Mouse (Mus musculus): ENCODE data around the gene Cuedc1.
A peak's percentile ranks its signal among the peaks of the same experiment; 100 is the strongest.
"Not testable (repeated sequence)": the region's sequence is repeated elsewhere in the genome, so short reads cannot be mapped to it uniquely, and the experiment has no call there.

Cuedc1 gene

DNA sequence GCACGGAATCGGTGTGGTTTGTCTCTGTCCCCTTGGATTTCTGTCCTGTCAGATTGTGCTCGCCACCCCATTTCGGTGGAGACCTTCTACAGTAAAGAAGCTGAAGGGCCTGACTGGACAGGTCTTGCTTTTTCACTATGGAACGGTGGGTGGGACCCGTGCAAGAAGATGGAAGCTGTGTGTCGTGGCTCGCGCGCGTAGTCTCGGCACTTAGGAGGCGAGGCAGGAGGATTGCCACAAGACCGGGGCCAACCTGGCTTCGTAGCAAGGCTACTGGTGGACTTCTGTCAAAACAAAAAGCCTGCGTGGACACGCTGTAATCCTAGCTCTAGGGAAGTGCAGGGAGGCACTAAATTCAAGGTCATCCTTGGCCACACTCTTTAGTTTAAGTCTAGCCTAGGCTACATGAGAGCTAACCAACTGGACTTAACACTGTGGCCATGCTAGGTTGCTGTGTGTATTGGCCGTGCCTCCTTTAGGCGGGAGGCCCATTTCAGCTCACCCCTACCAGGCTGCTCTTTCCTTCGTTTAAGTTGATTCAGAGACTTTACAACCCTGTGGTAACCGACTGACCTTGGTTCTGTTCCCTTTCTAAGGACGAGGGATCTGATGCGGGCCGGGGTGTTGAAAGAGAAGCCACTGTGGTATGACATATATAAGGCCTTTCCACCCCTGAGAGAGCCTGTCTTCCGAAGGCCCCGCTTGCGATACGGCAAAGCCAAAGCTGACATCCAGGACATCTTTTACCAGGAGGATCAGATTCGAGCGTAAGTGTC is 106.9 kb downstream of the Cuedc1 start:
- no peak for DNase-seq

DNA sequence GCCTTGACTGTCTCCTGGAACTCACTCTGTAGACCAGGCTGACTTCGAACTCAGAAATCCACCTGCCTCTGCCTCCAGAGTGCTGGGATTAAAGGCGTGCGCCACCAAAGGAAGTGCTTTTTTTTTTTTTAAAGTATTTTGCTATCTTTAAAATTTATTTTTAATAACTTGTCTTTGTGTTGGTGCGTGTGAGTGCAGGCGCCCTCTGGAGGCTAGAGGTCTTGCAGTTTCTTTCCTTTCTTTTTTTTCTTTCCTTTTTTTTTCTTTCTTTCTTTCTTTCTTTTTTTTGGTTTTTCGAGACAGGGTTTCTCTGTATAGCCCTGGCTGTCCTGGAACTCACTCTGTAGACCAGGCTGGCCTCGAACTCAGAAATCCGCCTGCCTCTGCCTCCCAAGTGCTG is 108.7 kb downstream of the Cuedc1 start:
- DNase-seq: not testable (repeated sequence)

DNA sequence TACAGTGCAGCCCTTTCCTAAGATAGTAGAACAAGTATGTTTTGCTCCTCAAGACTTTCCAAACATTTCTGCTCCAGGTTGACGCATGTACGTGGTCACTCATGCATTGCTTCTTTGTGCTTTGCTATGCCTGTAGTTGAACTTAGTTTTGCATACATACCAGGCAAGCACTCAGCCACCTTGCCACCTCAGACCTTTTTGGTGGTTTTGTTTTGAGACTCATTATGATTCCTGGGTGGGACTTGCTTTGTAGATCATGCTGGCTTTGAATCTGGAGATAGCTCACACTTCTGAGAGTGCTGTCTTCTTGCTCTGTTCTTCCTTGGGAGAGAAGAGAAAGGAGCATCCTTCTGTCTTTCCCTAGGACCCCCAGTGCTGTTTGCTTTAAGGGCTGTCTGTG is 109.8 kb downstream of the Cuedc1 start:
- DNase-seq: no peak

DNA sequence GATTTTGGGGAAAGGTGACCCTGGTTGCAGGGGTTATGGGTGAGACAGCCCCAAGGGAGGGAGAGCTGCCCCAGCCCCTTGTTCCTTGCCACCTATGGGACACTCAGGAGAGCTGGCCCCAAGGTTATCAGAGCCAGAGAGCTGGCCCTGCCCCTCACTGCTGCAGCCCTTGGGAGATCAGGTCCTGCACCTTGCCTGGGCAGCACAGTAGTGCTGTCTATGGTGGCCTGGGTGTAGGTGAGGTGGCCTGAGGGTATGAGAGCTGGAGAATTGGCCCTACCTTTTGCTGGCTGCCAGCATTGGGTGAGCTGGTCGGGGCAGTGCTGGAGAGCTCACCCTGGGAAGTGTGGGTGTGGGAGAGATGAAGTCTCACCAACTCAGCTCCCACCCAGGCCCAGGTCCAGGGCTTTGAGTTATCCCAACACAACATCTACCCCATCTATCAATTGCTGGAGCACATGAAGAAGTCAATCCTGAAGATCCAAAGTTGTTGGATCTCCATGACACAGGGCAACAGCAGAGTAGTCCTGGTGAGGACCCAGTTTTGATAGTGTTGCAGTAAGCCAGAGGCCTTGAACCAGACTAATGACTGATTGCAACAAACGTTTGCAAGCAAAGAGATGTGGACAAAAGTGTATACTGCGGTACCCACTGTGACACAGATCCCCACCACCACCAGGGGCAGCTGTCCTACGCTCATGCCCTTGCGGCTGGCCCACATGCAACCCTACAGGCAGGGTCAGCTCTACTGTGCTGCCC is 114.1 kb downstream of the Cuedc1 start:
- no peak for DNase-seq

DNA sequence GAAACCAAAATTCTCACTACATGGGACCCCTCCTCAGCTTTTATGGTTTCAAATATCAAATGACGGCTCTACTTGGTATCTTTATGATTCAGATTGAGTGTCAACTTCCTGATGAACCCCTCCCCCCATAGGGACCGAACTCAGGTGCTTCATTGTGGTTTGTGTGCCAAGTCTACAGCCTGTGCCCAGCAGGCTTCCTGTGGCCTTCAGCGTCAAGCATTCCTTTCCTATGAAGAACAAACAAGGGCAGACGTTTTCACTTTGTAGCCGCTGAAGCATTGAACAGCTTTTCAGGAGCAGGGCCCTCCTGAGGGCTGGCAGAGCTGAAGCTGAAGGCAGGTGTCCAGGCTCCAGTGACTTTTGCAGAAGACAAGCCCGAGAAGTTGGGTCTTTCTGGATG is 115.9 kb downstream of the Cuedc1 start:
- DNase-seq: no peak

DNA sequence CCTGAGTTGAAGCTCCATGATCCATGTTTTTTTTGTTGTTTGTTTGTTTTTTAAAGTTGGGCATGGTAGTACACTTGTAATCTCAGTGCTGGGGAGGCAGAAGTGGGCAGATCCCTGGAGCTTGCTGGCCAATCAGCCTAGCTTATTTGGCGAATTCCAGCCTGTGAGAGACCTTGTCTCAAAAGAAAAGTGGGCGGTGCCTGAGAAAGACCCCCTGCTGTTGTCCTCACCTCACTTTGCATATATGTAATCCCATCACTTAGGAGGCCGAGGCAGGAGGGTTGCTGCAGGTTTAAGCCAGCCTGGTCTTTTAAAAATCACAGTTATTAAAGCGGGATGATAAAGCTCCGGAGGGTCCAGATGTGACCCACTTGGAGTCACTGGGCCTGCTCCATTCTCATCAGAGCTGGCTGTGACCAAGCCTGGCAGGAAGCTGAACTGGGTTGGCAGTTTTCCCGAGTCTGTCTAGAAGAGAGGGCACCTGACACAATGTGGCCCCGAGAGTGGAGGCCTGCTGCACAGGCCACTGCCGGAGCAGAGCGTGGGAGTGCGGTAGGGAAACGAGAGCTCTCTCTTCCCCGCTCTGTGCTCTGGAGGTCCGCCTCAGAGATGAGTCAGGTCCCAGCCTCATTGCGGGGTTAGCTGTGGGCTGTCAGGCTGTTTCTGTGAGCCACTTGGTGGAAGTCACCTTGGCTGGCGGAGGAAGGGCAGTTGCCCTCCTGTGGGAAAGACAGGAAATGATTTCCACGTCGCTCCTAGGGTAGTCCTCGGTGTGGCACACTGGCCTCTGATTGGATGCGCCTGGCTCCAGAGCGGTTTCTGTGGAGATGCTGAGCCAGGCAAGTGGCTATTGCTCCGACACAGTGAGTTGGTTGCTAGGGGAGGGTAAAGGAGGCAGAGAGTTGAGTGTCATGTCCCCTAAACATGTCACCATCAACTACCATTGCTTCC is 117.3 kb downstream of the Cuedc1 start:
- DNase-seq: peak; percentile 58

DNA sequence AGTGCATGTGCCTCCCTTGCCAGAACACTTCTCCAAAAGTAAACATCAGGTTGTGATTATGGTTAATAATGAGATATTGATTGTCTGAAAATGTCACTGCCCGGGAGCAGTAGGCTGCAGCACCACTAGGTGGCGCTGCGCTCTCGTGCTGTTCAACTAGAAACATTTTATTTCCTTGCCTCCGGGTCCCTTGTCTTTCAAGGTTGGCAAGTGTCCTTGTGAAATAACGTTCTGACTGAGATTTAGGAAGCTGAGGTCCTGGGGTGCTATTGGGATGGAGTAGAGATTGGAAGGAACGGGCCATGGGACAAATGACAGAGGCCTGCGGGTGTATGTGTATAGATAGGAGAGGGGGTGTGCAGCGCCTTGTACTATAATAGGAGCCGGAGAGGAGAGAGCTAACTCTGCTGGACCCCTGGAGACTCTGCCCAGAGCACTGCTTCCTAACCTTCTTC is 118.4 kb downstream of the Cuedc1 start:
- peak; percentile 75 for DNase-seq

DNA sequence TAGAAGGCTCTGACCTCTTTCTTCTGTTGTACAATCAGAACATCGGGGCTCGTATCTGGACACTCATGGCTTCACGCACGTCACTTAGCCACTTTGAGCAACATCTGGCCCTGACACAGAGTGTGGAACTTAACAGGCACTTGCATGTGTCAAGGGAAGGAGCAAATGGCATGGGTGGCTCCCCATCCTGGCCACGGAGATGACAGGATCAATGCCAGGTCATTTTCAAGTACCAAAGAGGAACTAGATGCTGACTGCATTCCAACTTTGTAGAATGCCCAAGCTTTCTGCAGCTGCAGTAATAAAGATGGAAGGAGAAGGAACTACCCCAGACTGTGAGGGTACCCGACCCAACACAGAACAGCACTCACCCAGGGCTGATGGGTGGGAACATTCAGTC is 120.3 kb downstream of the Cuedc1 start:
- no peak for DNase-seq

DNA sequence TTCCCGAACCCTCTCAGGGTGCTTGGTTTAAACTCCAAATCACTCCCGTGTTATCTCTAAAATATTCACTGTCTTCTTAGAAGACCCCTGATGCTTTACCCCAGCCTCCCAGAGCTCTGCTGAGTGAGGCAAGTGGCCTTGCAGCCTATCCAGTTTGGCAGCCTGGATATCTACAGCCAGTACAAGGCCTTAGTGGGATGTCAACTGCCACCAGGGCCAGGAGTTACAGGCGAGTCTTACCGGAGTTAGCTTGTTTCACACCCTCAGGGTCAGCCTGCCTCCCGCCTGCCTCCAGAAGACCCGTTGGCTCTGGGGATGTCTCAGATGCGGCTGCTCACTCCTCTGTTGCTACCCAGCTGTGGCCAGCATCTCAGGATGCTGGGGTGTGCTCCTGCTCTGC is 120.7 kb downstream of the Cuedc1 start:
- DNase-seq: no peak

DNA sequence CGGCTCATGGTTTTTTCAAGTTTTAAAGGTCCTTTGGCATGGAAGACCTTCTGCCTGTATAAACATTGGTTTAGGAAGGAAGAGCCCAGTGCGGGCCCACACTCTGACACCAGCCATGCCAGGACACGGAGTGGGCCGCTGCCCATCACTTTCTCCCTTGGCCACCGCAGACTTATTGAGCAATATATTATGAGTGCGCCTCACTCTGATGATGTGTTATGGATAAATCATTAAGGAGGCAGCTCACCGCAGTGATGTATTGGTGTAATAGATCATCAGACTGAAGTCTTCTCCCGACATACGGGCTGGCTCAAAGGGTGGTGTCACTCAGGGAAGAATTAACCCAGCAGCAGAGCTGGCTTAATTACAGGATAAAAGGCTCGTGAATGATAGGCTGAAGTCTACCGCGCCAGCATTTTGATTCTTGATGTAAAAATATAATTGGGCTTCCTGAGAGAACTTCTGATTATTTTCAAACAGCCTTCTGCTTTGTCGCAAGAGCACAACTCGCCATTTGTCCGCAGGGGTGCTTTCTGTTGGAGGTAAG is 124.1 kb downstream of the Cuedc1 start:
- DNase-seq: no peak

DNA sequence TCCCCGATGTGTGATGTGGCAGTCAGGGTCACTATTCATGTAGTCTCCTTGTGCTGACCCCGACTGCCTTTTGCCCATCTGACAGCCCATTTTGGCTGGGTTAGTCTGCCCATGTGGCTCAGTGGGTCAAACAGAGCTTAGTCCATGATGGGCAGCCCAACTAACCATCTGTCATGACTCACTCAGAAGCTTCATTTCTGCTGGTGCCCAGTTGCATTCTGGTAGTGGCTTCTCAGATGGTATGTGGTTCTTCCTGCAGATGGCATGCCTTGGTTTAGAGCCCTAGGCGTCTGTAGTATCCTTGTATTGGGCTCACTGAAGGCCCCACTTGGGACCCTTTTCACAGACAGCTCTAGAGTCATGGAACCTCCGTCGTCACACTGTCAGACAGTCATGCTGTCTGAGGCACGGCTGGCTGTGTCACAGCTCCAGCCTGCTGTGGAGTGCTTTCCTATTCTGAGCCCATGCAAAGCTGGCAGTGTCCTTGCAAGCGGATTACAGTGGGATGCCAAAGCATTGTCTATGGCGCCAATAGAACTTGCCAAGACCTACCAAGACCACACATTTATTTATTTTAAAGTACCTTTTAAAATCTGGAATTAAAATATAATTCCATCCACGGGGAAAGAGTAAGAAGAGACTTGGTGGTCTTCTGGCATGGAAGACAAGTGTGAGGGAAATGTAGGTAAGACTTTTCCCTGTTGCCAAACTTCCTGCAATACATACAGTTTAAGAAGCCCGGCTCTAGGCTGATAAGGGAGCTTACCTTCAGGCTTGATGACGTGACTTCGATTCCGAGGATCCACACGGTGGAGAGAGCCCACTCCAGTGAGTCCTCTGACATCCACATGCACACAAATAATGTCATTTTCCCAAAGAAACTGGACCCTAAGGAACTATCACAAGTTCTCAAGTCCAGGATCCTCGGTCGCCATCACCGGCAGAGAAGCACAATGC is 129.4 kb downstream of the Cuedc1 start:
- DNase-seq: no peak

DNA sequence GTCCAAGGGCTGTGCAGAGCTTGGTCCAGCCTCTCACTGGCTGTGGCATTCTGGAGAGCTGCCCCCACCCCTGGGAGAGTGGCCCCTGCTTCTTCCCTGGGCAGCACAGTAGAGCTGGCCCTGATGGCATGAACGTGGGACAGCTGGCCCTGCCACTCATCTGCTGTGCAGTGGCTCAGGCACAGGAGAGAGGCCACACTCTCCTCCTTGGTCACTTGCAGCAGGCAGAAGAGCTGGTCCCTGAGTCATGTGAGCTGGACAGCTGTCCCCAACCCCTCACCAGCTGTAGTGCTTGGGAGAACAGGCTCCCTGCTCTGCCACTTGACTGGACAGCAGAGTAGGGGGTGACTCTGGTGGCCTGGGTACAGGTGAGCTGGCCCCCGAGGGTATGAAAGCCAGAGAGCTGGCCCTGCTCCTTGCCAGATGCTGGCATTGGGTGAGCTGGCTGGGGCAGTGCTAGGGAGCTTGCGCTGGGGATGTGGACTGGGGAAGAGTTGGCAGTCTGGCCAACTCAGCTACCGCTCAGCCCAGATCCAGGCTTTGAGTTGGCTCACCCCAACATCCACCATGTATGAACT is 133.4 kb downstream of the Cuedc1 start:
- DNase-seq: no peak

DNA sequence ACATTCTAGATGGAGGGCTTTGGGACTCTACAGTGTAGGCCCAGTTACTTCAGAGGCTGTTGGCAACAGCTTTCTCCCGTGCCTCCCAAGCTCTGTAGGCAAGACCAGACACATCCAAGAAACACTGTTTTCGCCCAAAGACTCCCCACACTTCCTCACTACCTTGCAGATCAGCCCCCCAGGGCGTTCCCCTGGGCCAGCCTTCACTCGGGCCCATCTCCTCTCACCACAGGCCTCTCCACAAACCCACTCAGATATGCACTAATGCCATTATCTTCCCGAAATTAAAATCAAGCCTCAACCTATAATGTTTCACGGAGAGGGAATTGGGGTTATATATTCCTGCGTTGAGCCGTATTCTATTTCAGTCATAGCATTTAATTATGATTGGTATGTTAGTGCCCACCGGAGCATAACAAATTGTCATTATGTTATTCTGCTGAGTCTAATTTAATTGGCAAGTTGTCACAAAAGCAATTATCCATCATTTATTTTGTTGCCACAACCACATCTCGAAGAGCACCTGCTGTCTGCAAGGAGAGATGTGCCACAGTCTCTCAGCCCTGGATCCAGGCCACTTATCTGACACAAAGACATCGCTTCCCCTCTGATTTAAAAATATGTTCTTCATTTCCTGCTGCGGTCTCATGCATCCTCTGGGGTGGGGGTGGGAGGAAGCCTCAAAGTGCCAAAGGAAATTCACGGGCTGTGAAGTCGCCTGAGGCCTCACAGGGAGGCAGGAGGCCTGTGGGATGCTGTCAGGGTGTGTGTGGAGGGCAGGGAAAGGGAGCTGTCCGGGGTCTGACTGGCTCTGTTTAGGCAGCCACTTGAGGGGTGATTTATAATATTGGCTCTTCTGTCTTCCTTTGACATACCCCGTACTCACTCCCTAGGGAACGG is 135.9 kb downstream of the Cuedc1 start:
- DNase-seq: peak; percentile 68

DNA sequence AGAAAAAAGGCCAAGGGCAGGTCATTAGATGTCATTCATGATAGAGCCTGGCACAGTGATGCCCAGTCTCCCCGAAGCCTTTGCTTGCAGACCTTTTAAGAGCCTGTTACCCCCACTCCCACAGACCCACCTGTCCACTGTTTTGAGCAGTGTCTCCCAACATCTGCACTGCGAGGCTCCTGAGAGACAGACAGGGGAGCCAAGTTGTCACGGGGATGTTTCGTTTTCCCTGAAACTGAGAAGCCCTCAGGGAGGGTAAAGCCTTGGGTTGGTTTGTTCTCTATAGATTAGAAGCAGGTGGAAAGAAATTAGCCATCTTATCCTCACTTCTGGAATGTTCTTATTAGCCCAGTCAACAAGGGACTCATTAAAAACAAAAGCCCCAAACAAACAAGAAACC is 136.9 kb downstream of the Cuedc1 start:
- DNase-seq: no peak

DNA sequence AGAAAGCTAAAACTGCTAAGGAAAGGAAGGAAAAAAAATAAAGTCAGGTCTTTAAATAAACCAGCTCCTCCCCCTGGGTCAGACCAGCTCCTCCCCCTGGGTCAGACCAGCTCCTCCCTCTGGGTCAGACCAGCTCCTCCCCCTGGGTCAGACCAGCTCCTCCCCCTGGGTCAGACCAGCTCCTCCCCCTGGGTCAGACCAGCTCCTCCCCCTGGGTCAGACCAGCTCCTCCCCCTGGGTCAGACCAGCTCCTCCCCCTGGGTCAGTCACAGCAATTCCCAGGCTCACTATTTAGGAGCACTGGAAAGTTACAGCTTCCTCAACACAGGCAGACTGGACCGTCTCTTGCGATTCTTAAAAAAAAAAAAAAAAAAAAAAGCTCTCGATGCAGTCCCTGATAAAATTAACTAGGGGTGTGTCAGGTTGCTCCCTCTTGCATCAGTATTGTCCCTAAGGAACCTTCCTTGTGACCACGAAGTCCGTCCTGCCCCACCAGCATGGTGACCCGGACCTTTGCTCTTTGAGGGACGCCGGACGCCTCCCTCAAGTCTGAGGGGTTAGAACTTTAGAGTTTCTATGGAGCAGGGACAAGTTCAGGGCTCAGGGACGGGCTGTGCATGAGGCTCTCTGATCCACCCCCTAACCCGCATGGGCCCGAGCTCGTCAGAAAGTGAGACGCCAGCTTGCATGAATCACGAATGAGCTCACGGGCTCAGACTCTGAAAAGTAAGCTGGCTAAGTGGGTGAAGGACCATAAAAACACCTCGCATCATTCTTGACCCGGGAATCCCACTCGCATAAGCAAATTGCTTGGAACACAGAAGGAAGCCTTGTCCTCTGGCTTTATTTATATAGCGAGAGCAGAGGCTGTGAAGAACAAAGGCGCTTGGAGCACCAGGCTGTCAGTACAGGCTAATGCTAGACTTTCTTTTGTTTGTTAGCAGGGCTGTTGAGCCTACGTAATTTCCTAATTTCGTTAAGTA is 137.7 kb downstream of the Cuedc1 start:
- peak; percentile 67 for DNase-seq

DNA sequence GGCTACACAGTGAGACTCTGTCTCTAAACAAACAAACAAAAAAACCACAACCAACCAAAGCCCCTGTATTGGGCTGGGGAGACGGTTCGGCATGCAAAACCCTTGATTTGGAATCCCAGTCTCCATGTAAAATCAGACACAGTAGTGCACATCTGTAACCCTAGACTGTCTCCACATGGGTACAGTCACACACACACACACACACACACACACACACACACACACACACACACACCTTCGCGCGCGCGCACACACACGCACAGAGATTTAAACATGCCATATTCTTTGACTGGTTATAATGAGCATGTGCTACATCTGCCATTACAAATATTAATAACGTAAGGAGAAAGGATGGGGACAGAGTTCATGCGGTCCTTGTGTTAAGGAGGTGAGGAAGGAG is 142.4 kb downstream of the Cuedc1 start:
- no peak for DNase-seq

DNA sequence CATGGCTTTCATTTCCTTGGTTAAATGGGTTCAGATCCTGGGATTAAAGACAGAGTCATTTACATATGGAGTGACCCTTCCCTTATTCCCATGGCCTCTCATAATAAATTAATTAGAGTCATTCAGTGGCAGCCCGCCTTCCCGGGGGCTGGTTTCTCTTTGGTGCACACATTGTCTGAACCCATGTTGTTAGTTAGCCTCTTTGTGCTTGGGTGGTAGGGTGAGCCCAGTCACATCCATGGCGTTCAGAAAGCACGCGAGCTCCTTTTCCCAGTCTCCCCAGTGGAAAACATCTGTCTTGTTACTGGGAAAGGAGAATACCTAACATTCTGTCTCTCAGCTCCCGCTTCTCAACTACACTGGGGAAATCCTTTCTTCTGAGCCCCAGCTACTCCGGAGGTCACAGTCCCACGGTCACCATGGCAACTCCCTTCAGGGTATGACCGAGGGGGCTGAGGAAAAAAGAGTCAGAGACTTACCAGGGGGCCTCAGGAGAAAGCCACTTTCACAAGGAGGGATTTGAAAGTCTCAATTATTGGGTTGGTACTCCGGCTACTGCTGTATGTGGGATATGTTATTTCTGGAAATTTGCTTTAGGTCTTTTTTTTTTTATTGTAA is 143.0 kb downstream of the Cuedc1 start:
- DNase-seq: no peak

Data from kidney, postnatal 14 days (tissue).